Mouse (Mus musculus) liver, adult (tissue): ENCODE results near the gene Tcap.

ENCODE experiments used
- GATA4 ChIP-seq: IDR thresholded peaks from 2 replicates; pipeline ENCODE4 v1.6.1; 2014; ENCODE audit warnings: mild to moderate bottlenecking, low read length; ENCODE audit not compliant: insufficient replicate concordance

The Tcap gene

GRCm38 (mm10) chr11:98367171-98367862, 16.3 kb upstream of the Tcap start:
- TF ChIP-seq GATA4, result no peak

- no peak for TF ChIP-seq GATA4
Measured at GRCm38 (mm10) chr11:98367863-98368186, 15.8 kb upstream of the Tcap start.

- no peak for TF ChIP-seq GATA4
Measured at GRCm38 (mm10) chr11:98369337-98369736, 14.3 kb upstream of the Tcap start.

GRCm38 (mm10) chr11:98370588-98370987, 13.0 kb upstream of the Tcap start:
- TF ChIP-seq GATA4, result no peak

GRCm38 (mm10) chr11:98371556-98372240, 11.9 kb upstream of the Tcap start:
- TF ChIP-seq GATA4, result no peak

- no peak for TF ChIP-seq GATA4
Measured at GRCm38 (mm10) chr11:98372406-98372805, 11.2 kb upstream of the Tcap start.

- TF ChIP-seq GATA4, result no peak
Measured at GRCm38 (mm10) chr11:98373244-98373643, 10.4 kb upstream of the Tcap start.

GRCm38 (mm10) chr11:98374266-98374665, 9.3 kb upstream of the Tcap start:
- no peak for TF ChIP-seq GATA4

- no peak for TF ChIP-seq GATA4
Measured at GRCm38 (mm10) chr11:98376756-98377155, 6.9 kb upstream of the Tcap start.

GRCm38 (mm10) chr11:98377787-98378186, 5.8 kb upstream of the Tcap start:
- no peak for TF ChIP-seq GATA4

- no peak for TF ChIP-seq GATA4
Measured at GRCm38 (mm10) chr11:98379379-98379778, 4.2 kb upstream of the Tcap start.

- TF ChIP-seq GATA4, result no peak
Measured at GRCm38 (mm10) chr11:98380106-98380505, 3.5 kb upstream of the Tcap start.

GRCm38 (mm10) chr11:98381651-98382050, 2.0 kb upstream of the Tcap start:
- no peak for TF ChIP-seq GATA4

GRCm38 (mm10) chr11:98384216-98384615, 605 bp downstream of the Tcap start:
- TF ChIP-seq GATA4, result no peak

- no peak for TF ChIP-seq GATA4
Measured at GRCm38 (mm10) chr11:98384721-98385637, 1.4 kb downstream of the Tcap start.
